Mouse (Mus musculus) heart, adult 2 months (tissue): ENCODE measurements around the gene Ccdc51. TPM values are rescaled to one million over a fixed set of nuclear protein-coding genes. Genes with fewer than 3 reads are reported as not detected.

Experiments
- DNase-seq, 2 experiments: peaks; one replicate each; pipeline ENCODE4 v3.0.0; 2021
- H3K27ac ChIP-seq: fragments of 200-600 bp; 2 replicates; pipeline ENCODE4 v1.8.1; 2022
- H3K27me3 ChIP-seq: fragments of 200-500 bp; 2 replicates; pipeline ENCODE4 v1.6.1; 2012; ENCODE audit warnings: mild to moderate bottlenecking, low read length, inconsistent platforms, mixed read lengths; ENCODE audit not compliant: control insufficient read depth, insufficient read depth
- H3K36me3 ChIP-seq: fragments of 200-500 bp; 2 replicates; pipeline ENCODE4 v1.6.1; 2012; ENCODE audit warnings: low read length, inconsistent platforms; ENCODE audit not compliant: control insufficient read depth, insufficient read depth
- H3K4me1 ChIP-seq: fragments of 200-500 bp; 2 replicates; pipeline ENCODE4 v1.6.1; 2011; ENCODE audit warnings: low read length; ENCODE audit not compliant: control insufficient read depth, insufficient read depth
- H3K4me3 ChIP-seq: fragments of 200-600 bp; 2 replicates; pipeline ENCODE4 v1.8.1; 2022
- H3K79me2 ChIP-seq: fragments of 200-500 bp; replicated peaks from 2 replicates; pipeline ENCODE4 v1.6.1; 2012; ENCODE audit warnings: mild to moderate bottlenecking, inconsistent platforms, low read length, moderate library complexity, mixed read lengths; ENCODE audit not compliant: control insufficient read depth, insufficient read depth
- H3K9ac ChIP-seq: fragments of 200-500 bp; 2 replicates; pipeline ENCODE4 v1.6.1; 2012; ENCODE audit warnings: low read depth, mild to moderate bottlenecking, control low read depth, inconsistent platforms, low read length, mixed read lengths
- CTCF ChIP-seq: fragments of 200-600 bp; IDR thresholded peaks from 2 replicates; pipeline ENCODE4 v1.8.1; 2022; ENCODE audit warnings: antibody characterized with exemption, mild to moderate bottlenecking, moderate library complexity
- EP300 ChIP-seq: fragments of 200-500 bp; IDR thresholded peaks from 2 replicates; pipeline ENCODE4 v1.6.1; 2011; ENCODE audit warnings: low read depth, low read length, control low read depth; ENCODE audit not compliant: insufficient read depth
- POLR2A ChIP-seq: fragments of 200-500 bp; IDR thresholded peaks from 2 replicates; pipeline ENCODE4 v1.6.1; 2011; ENCODE audit warnings: mild to moderate bottlenecking, low read depth, low read length, control low read depth; ENCODE audit not compliant: insufficient read depth
- WGBS: fragments of 180-500 bp; shearing (Covaris S2); methylation state at CpG from one replicate; pipeline ENCODE4 v1.1.7; 2018; 5-methylcytosine and 5-hydroxymethylcytosine counted together
- intact Hi-C: fragments of 180-260 bp; cut with DNase I; formaldehyde crosslinking; loops from one replicate; pipeline ENCODE4 v1.15.1; 2025
- polyA plus RNA-seq: library from polyadenylated mRNA; depleted of rRNA; stranded (reverse); fragments of >200 nt; gene quantifications from 2 replicates; pipeline ENCODE4 v1.2.3, GENCODE M21; 2012
- total RNA-seq, 2 experiments: library from RNA; stranded (reverse); gene quantifications; 2 replicates each; pipeline ENCODE4 v1.2.3; 2021

Ccdc51 gene
- total and polyA plus RNA-seq, 3 experiments, result 7.0 to 11.8 (median 11.1) TPM

DNA sequence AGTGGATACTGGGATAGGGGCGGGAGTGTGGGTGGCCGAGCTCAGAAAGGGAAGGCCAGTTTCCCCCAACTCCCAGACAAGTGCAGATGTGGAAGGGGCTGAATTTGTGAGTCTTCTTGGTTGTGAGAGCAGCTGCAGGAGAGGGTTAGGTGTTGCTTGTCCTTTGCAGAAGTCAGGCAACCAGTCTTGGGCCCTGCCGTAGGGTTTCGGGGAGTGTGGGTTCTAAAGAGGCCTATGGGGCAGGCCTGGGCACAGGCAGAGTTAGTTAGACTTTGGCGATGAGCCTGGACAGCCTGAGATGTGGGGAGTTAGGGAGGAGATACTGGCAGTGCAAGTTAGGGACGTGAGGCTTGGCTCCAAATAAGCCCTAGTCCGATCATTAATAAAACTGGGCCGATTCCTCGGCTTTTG lies 14.0 kb downstream of the Ccdc51 start:
- WGBS, result 50% methylated on average over 9 of the region's 9 CpGs
- peaks cover 7% of the 10 kb centered on the region for H3K4me1 ChIP-seq
- intact Hi-C loops, result no loop called here

GRCm38 (mm10) chr9:109096856-109097255 lies 14.6 kb downstream of the Ccdc51 start:
- no peaks in the 10 kb centered on the region for H3K79me2 ChIP-seq
- peaks cover 7% of the 10 kb centered on the region for H3K4me1 ChIP-seq
- H3K4me3 ChIP-seq, result no peak overlapping the region; the same call in 1 of the 2 replicates
- H3K27ac ChIP-seq, result peak overlapping the region; percentile 72
- peak overlapping the region; percentile 10; the same call in 1 of the 2 replicates for H3K9ac ChIP-seq
- TF ChIP-seq CTCF (no peak), POLR2A (no peak), EP300 (no peak)
- H3K27me3 ChIP-seq, result no peaks in the 10 kb centered on the region
- peak in 1 of 2 experiments; percentile 23 for DNase-seq
- intact Hi-C loops, result no loop called here
- no peaks in the 10 kb centered on the region for H3K36me3 ChIP-seq
- WGBS, result 66% methylated on average over 6 of the region's 6 CpGs

More for the DNA sequence above, 14.0 kb downstream of the Ccdc51 start:
- peak overlapping the region; percentile 73 for H3K9ac ChIP-seq
- H3K27ac ChIP-seq, result peak overlapping the region; percentile 72
- no peaks in the 10 kb centered on the region for H3K79me2 ChIP-seq
- TF ChIP-seq POLR2A (no peak), EP300 (no peak), CTCF (no peak)
- DNase-seq, result peak in 1 of 2 experiments; percentile 26
- H3K36me3 ChIP-seq, result no peaks in the 10 kb centered on the region
- H3K4me3 ChIP-seq, result peak overlapping the region; percentile 73
- H3K27me3 ChIP-seq, result no peaks in the 10 kb centered on the region

- WGBS, result 54% methylated on average over 6 of the region's 6 CpGs
- DNase-seq, result no peak
- Histone ChIP-seq H3K36me3 (no peaks in the 10 kb centered on the region), H3K27ac (peak overlapping the region; percentile 72), H3K9ac (no peak overlapping the region; the same call in 1 of the 2 replicates), H3K4me1 (peaks cover 7% of the 10 kb centered on the region), H3K4me3 (no peak overlapping the region), H3K27me3 (no peaks in the 10 kb centered on the region), H3K79me2 (no peaks in the 10 kb centered on the region)
- intact Hi-C loops, result no loop called here
- TF ChIP-seq POLR2A (no peak), EP300 (no peak)
These were observed 15.0 kb downstream of the Ccdc51 start for GRCm38 (mm10) chr9:109097291-109097690.

DNA sequence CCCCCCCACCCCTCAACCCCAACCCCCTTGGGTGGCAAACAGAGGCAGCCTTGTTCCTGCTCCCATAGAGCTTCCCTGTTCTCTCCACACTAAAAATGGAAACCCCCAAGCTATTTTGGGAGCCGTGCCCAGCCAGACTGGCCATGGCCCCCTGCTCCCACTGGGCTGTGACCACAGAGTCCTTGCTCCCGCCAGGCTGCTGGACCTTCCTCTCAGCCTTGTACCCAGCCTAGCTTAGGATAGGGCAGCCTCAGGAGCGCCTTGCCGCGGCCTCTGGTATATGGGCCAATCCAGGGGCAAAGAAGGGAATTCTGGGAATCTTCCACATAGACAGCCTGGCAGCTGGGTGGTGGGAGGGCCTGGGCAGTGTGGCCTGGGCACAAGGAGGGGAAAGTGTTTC lies 15.5 kb downstream of the Ccdc51 start:
- WGBS, result 52% methylated on average over 5 of the region's 5 CpGs
- intact Hi-C loops, result no loop called here

GRCm38 (mm10) chr9:109098366-109098765 lies 16.1 kb downstream of the Ccdc51 start:
- H3K9ac ChIP-seq, result peak overlapping the region; percentile 29
- intact Hi-C loops, result no loop called here

More for the DNA sequence above, 15.5 kb downstream of the Ccdc51 start:
- Histone ChIP-seq H3K9ac (peak overlapping the region; percentile 29), H3K4me3 (peak overlapping the region; percentile 27), H3K27ac (peak overlapping the region; percentile 72), H3K4me1 (peaks cover 7% of the 10 kb centered on the region), H3K27me3 (no peaks in the 10 kb centered on the region), H3K79me2 (no peaks in the 10 kb centered on the region), H3K36me3 (no peaks in the 10 kb centered on the region)
- peak; percentile 55 to 62 for DNase-seq
- no peak for TF ChIP-seq CTCF
- TF ChIP-seq EP300, result no peak
- TF ChIP-seq POLR2A, result peak; percentile 57

GRCm38 (mm10) chr9:109098969-109099368 lies 16.7 kb downstream of the Ccdc51 start:
- intact Hi-C loops, result no loop called here
- Histone ChIP-seq H3K36me3 (no peaks in the 10 kb centered on the region), H3K9ac (peak overlapping the region; percentile 29), H3K4me3 (no peak overlapping the region), H3K27me3 (no peaks in the 10 kb centered on the region), H3K27ac (peak overlapping the region; percentile 72), H3K4me1 (peaks cover 7% of the 10 kb centered on the region), H3K79me2 (no peaks in the 10 kb centered on the region)
- peak; percentile 63 to 78 for DNase-seq
- TF ChIP-seq EP300 (0 out of 2 replicates have a peak, but pooled peaks have one; percentile 34), POLR2A (no peak)
- WGBS, result 25% methylated on average over 5 of the region's 6 CpGs

More at GRCm38 (mm10) chr9:109098366-109098765, 16.1 kb downstream of the Ccdc51 start:
- Histone ChIP-seq H3K36me3 (no peaks in the 10 kb centered on the region), H3K4me3 (peak overlapping the region; percentile 27), H3K79me2 (no peaks in the 10 kb centered on the region), H3K27me3 (no peaks in the 10 kb centered on the region), H3K27ac (peak overlapping the region; percentile 72), H3K4me1 (peaks cover 7% of the 10 kb centered on the region)
- TF ChIP-seq POLR2A (no peak), CTCF (no peak), EP300 (no peak)
- WGBS, result 72% methylated on average over 8 of the region's 8 CpGs
- no peak for DNase-seq
